Mouse (Mus musculus) neural tube, embryonic 12.5 days (tissue): Measurements from ENCODE around the gene Thap3. TPM values are rescaled to one million over a fixed set of nuclear protein-coding genes. Genes with fewer than 3 reads are reported as not detected.

Experiments
- ATAC-seq: fragments of 200-750 bp; cut with Nextera tagmentation; 2 replicates; pipeline ENCODE4 v1.8.0; 2017; ENCODE audit warnings: low read depth, mild to moderate bottlenecking, moderate TSS enrichment, moderate library complexity; ENCODE audit not compliant: low FRiP score
- H3K27ac ChIP-seq: fragments of 300-500 bp; sonication (generic); 2 replicates; pipeline ENCODE4 v1.5.1; 2016
- H3K27me3 ChIP-seq: fragments of 300-500 bp; sonication (generic); replicated peaks from 2 replicates; pipeline ENCODE4 v1.6.1; 2016; ENCODE audit warnings: mild to moderate bottlenecking
- H3K36me3 ChIP-seq: fragments of 300-500 bp; sonication (generic); 2 replicates; pipeline ENCODE4 v1.6.1; 2016; ENCODE audit warnings: mild to moderate bottlenecking
- H3K4me1 ChIP-seq: fragments of 300-500 bp; sonication (generic); 2 replicates; pipeline ENCODE4 v1.6.1; 2016
- H3K4me2 ChIP-seq: fragments of 300-500 bp; sonication (generic); replicated peaks from 2 replicates; pipeline ENCODE4 v1.6.1; 2016; ENCODE audit warnings: mild to moderate bottlenecking
- H3K4me3 ChIP-seq: fragments of 300-500 bp; sonication (generic); 2 replicates; pipeline ENCODE4 v1.5.1; 2016
- H3K9ac ChIP-seq: fragments of 300-500 bp; sonication (generic); 2 replicates; pipeline ENCODE4 v1.6.1; 2016; ENCODE audit warnings: mild to moderate bottlenecking
- H3K9me3 ChIP-seq: fragments of 300-500 bp; sonication (generic); 2 replicates; pipeline ENCODE4 v1.6.1; 2016; ENCODE audit warnings: mild to moderate bottlenecking
- WGBS: fragments of 180-500 bp; shearing (Covaris S2); methylation state at CpG from one replicate; pipeline ENCODE4 v1.1.7; 2016; 5-methylcytosine and 5-hydroxymethylcytosine counted together
- polyA plus RNA-seq: library from polyadenylated mRNA; unstranded; fragments of >200 nt; fragmentation: Nextera tagmentation; extraction: Ambion mirVana; gene quantifications from 2 replicates; pipeline ENCODE4 v1.2.1, GENCODE M21; 2016

Gene Thap3
- polyA plus RNA-seq, 1 experiment from 2014 or later = 32.2 TPM

DNA sequence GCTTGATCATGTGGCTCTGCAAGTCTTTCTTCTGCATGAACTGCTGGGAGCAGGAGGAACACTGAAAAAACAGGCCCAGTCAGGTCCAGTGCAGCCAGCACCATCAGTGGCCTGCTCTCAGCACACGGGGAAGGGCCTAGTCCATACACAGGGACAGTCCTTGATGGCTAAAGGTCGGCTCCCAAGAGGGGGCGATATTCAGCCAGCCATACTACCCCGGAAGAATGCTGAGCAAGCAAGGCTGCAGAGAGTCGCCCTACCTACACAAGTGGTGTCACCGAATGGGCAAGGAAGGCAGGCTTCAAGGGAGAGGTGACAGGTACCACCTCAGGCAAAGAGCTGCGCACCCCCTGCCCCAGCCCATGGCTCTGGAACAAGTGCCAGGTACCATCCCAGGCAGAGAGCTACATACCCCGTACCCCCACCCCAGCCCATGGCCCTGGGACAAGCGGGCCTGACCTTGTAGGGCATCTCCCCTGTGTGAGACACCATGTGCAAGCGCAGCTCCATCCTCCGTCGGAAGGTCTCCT lies 32.8 kb upstream of the Thap3 start:
- no peak for ATAC-seq
- peaks cover 63% of the 10 kb centered on the region for H3K36me3 ChIP-seq
- 82% methylated on average over 12 of the region's 12 CpGs for WGBS

DNA sequence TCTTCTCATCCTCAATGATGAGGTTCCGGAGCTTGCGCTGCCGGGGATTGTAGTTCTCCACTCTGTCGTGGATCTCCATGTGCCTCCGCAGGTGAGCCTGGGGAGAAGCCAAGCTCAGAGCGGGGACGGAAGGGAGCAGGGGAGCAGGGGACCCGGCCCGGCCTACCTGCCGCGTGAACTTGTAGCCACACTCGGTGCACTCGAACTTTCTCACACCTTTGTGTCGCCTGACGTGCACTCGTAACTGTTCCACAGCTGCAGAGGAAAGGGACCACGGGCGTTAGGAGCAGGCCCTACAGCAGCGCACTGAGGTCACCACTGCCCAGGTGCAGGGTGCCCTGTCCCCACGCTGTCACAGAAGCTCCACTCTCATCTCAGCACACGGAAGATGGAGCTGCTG lies 31.2 kb upstream of the Thap3 start:
- H3K27ac ChIP-seq = no peak overlapping the region
- H3K4me2 ChIP-seq = no peak overlapping the region
- H3K27me3 ChIP-seq = no peaks in the 10 kb centered on the region
- peaks cover 6% of the 10 kb centered on the region; the same call in 1 of the 2 replicates for H3K4me1 ChIP-seq
- WGBS = 92% methylated on average over 21 of the region's 21 CpGs
- peaks cover 71% of the 10 kb centered on the region for H3K36me3 ChIP-seq
- no peaks in the 10 kb centered on the region for H3K9me3 ChIP-seq
- H3K9ac ChIP-seq = no peak overlapping the region
- H3K4me3 ChIP-seq = no peak overlapping the region
- ATAC-seq = no peak

More for the DNA sequence above, 32.8 kb upstream of the Thap3 start:
- no peak overlapping the region for H3K9ac ChIP-seq
- H3K27ac ChIP-seq = no peak overlapping the region
- H3K4me2 ChIP-seq = no peak overlapping the region
- H3K4me1 ChIP-seq = peaks cover 22% of the 10 kb centered on the region
- H3K27me3 ChIP-seq = no peaks in the 10 kb centered on the region
- no peaks in the 10 kb centered on the region for H3K9me3 ChIP-seq
- no peak overlapping the region for H3K4me3 ChIP-seq

DNA sequence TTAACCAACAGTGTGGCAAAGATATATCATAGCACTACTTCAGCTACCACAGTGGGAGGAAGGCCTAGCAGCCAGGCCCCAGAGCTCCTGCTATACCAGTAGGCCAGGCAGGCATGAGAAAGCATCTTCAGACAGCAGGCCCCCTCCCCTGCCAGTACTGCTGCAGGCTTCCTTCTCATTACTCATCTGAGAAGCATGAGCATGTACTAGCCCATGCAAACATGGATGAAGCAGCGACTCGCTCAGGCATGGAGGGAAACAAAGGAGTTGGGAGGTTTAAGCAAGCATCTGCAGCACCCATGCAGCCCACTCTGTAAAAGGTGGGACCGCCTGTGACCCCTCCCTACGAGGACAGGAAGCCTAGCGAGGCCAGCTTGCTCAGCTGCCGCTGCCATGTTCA lies 30.3 kb upstream of the Thap3 start:
- Histone ChIP-seq H3K36me3 (peaks cover 64% of the 10 kb centered on the region), H3K4me2 (no peak overlapping the region), H3K4me3 (no peak overlapping the region), H3K9ac (no peak overlapping the region), H3K9me3 (no peaks in the 10 kb centered on the region), H3K27ac (no peak overlapping the region), H3K4me1 (no peaks in the 10 kb centered on the region), H3K27me3 (no peaks in the 10 kb centered on the region)
- no peak for ATAC-seq
- 96% methylated on average over 6 of the region's 6 CpGs for WGBS

DNA sequence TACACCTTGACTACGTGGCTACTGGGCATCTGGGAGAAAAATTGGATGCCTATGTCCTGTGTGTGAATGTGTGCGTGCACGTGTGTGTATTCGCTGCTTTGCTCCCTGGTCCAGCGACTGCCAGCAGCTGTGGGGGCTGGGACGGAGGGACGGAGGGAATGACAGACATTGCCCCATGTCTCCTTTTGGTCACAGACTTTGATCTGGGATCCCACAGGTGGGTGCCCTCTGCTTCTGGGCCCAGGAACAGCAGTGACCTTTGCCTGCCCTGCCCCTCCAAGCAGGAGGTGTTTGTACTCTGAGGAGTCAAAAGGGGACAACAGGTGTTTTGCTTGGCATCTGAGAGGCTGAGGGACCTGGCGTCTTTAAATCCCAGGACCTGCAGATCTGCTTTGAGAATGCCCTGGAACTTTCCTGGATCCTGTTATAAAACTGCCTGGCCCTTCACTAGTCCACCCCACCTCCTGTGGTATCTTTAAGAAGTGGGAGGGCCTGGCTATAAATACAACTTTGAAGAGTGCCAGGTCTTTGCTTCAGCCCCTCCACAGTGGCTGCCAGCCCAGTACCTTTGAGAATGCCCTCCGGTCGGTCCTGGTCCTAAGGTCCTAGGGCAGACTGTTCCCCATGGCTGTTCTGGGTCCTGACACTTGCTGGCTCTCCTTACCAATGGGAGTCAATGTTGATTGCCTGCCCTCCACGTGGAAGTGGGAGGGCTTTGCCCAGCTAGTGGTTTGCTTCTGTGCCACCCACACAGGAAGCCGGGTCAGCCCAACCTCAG lies 24.4 kb upstream of the Thap3 start:
- H3K4me2 ChIP-seq = no peak overlapping the region
- no peak overlapping the region for H3K4me3 ChIP-seq
- H3K27ac ChIP-seq = no peak overlapping the region
- 83% methylated on average over 12 of the region's 12 CpGs for WGBS
- no peak for ATAC-seq
- peaks cover 13% of the 10 kb centered on the region for H3K36me3 ChIP-seq
- peaks cover 28% of the 10 kb centered on the region for H3K4me1 ChIP-seq
- H3K27me3 ChIP-seq = peaks cover 26% of the 10 kb centered on the region
- H3K9ac ChIP-seq = no peak overlapping the region
- no peaks in the 10 kb centered on the region for H3K9me3 ChIP-seq

DNA sequence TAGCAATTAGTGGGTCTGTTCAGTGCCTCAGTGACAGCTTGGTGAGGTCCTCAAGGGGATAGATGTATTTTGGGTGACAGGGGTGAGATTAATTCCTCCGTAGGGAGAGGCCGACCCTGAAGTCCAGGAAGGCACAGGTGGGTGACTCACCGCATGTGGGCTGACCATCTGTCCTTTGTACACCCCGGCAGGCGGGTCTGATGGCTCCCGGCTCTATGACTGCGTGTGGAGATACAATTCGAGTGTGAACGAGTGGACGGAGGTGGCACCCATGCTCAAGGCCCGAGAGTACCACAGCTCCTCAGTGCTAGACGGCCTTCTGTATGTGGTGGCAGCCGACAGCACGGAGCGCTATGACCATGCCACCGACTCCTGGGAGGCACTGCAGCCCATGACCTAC lies 23.3 kb upstream of the Thap3 start:
- H3K27me3 ChIP-seq = peaks cover 36% of the 10 kb centered on the region
- no peak overlapping the region for H3K4me2 ChIP-seq
- H3K4me1 ChIP-seq = peaks cover 39% of the 10 kb centered on the region
- no peak overlapping the region for H3K4me3 ChIP-seq
- H3K27ac ChIP-seq = no peak overlapping the region
- ATAC-seq = no peak
- no peak overlapping the region for H3K9ac ChIP-seq
- WGBS = 95% methylated on average over 16 of the region's 16 CpGs
- no peaks in the 10 kb centered on the region for H3K9me3 ChIP-seq
- peaks cover 11% of the 10 kb centered on the region for H3K36me3 ChIP-seq

DNA sequence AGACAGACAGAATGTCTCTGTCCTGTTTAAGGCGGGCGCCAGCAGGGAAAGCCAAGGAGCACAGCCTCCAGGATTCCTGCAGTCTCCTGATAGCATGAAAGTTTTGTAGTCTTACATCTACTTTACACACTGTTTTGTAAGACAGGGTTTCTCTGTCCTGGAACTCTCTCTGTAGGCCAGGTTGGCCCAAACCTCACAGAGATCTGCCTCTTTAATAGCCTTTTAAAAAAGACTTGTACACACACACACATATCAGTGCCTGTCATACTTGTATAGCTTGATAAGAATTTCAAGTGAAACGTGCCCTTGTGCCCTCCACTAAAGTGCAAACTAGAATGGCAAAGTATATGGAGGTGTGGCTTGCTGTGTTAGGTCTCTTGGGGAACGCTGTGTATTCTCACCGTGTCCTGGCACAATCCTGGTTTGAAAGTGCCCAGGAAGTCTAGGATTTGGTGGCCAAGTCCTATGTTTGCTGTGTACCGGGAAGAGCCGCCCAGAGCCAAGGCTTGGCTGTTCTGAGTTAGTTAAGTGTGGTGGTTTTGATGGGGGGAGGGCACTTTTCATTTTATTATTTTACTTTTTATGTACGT lies 22.5 kb upstream of the Thap3 start:
- Histone ChIP-seq H3K36me3 (peaks cover 11% of the 10 kb centered on the region; the same call in 1 of the 2 replicates), H3K4me3 (peak overlapping the region; percentile 72; the same call in 1 of the 2 replicates), H3K4me1 (peaks cover 40% of the 10 kb centered on the region), H3K27ac (no peak overlapping the region), H3K9ac (peak overlapping the region; percentile 29; the same call in 1 of the 2 replicates), H3K9me3 (no peaks in the 10 kb centered on the region), H3K4me2 (peak overlapping the region; percentile 100), H3K27me3 (peaks cover 45% of the 10 kb centered on the region)
- no peak for ATAC-seq
- 81% methylated on average over 8 of the region's 8 CpGs for WGBS

DNA sequence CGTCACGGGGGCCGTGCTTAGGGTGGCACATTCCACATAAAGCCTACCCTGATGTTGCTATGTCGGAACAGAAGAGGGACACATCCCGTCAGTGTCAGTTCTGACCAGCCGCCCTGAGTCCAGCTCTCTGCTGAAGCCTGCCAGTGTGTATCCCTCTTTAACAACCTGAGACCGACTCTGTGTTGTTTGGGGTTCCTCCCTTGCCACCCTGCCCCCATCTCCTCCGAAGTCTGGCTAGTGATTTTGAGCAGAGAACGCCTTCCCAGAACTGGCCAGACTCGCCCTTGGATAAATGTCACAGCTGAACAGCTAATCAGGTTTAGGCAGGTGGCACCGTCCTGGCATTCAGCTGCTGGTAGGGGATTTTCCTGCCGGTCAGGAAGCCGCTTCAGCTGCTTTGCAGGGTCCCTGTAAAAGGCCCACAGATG lies 21.9 kb upstream of the Thap3 start:
- peak overlapping the region; percentile 29; the same call in 1 of the 2 replicates for H3K9ac ChIP-seq
- 14% methylated on average over 13 of the region's 13 CpGs for whole genome bisulfite sequencing
- H3K4me2 ChIP-seq = peak overlapping the region; percentile 100
- peaks cover 45% of the 10 kb centered on the region for H3K27me3 ChIP-seq
- ATAC-seq = no peak
- no peaks in the 10 kb centered on the region for H3K9me3 ChIP-seq
- H3K4me1 ChIP-seq = peaks cover 40% of the 10 kb centered on the region
- H3K36me3 ChIP-seq = peaks cover 7% of the 10 kb centered on the region; the same call in 1 of the 2 replicates
- no peak overlapping the region for H3K27ac ChIP-seq
- peak overlapping the region; percentile 72 for H3K4me3 ChIP-seq

DNA sequence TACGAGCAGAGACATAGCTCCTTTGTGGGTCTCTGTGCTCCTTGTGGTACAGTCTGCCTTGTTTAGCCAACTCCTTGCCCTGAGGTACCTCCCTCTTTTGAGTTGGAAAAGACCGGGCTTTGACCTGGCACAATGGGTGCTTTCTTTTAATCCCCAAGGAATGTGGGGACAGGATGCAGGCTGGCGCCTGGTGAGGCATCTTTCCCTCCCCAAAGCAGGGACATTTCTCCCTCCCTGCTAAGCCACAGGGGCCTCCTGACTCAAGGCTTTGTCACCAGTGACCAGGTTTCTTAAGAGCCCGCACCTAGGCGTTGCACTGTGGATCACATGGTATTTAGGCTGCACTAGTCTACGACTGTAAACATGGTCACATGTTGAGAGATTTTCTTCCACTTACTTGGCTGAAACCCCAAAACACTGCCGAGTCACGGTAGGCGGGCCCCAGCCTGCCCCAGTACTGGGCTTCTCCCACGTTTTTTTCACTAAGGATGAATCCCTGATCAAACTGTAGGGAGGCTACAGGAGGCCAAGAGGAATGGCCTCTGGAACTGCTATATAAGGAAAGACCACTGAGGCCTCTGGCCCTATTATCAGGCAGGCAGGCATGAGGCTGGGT lies 21.4 kb upstream of the Thap3 start:
- H3K9ac ChIP-seq = no peak overlapping the region
- peak overlapping the region; percentile 100 for H3K4me2 ChIP-seq
- H3K4me1 ChIP-seq = peaks cover 40% of the 10 kb centered on the region
- H3K36me3 ChIP-seq = 0 out of 2 replicates have a peak, but pooled peaks cover 3% of the 10 kb centered on the region
- no peak for ATAC-seq
- H3K9me3 ChIP-seq = no peaks in the 10 kb centered on the region
- H3K27me3 ChIP-seq = peaks cover 45% of the 10 kb centered on the region
- 4% methylated on average over 10 of the region's 10 CpGs for WGBS
- H3K27ac ChIP-seq = no peak overlapping the region
- H3K4me3 ChIP-seq = peak overlapping the region; percentile 72

DNA sequence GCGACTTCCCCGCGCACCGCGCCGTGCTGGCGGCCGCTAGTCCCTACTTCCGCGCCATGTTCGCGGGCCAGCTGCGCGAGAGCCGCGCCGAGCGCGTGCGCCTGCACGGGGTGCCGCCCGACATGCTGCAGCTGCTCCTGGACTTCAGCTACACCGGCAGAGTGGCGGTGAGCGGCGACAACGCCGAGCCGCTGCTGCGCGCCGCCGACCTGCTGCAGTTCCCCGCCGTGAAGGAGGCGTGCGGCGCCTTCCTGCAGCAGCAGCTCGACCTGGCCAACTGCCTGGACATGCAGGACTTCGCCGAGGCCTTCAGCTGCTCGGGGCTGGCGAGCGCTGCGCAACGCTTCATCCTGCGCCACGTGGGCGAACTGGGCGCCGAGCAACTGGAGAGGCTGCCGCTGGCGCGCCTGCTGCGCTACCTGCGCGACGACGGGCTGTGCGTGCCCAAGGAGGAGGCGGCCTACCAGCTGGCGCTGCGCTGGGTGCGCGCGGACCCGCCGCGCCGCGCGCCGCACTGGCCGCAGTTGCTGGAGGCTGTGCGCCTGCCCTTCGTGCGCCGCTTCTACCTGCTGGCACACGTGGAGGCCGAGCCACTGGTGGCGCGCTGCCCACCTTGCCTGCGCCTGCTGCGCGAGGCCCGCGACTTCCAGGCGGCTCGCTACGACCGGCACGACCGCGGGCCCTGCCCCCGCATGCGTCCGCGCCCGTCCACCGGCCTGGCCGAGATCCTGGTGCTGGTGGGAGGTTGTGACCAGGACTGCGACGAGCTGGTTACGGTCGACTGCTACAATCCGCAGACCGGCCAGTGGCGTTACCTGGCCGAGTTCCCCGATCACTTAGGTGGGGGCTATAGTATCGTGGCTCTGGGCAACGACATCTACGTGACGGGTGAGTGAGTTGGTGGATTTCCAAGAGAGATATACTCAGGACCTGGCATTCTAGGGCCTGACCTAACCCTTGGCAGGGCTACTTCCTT lies 20.6 kb upstream of the Thap3 start:
- ATAC-seq = peak; percentile 61

DNA sequence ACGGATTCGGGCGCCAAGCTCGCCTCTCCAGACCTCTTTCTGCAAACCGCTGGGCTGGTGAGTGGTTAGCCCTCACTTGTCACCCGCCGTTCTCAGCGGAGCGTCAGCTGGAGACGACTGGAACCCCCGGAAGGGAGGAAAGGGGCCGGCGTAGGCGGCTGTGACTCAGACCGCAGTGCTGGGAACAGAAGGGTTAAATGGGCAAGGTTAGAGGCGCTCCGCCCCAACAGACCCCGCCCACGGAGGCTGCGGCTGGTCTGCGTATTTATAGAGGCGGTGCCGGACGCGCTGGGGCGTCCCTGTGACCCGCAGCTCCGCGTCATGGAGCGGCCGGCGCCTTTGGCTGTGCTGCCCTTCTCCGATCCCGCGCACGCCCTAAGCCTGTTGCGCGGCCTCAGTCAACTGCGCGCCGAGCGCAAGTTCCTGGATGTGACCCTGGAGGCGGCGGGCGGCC lies 19.9 kb upstream of the Thap3 start, which contains the start of gene Klhl21:
Gene Klhl21, plus strand, starts transcription at position 182 of the 454 bp plus-strand sequence.
- Histone ChIP-seq H3K36me3 (0 out of 2 replicates have a peak, but pooled peaks cover 3% of the 10 kb centered on the region), H3K9me3 (no peaks in the 10 kb centered on the region), H3K9ac (peak within 1 kb of the TSS; percentile 57), H3K4me2 (peak within 1 kb of the TSS; percentile 100), H3K4me3 (peak within 1 kb of the TSS; percentile 72), H3K27me3 (peaks cover 45% of the 10 kb centered on the region), H3K4me1 (peaks cover 40% of the 10 kb centered on the region), H3K27ac (0 out of 2 replicates have a peak within 1 kb of the TSS, but pooled peaks have one; percentile 16)
- peak; percentile 81 for ATAC-seq
- under 1% methylated on average over 45 of the region's 45 CpGs for WGBS

More for the DNA sequence above, 20.6 kb upstream of the Thap3 start:
- H3K27ac ChIP-seq = 0 out of 2 replicates have a peak overlapping the region, but pooled peaks have one; percentile 16
- H3K9ac ChIP-seq = peak overlapping the region; percentile 57
- 0 out of 2 replicates have a peak, but pooled peaks cover 3% of the 10 kb centered on the region for H3K36me3 ChIP-seq
- under 1% methylated on average over 115 of the region's 115 CpGs for WGBS
- H3K9me3 ChIP-seq = no peaks in the 10 kb centered on the region
- peak overlapping the region; percentile 72 for H3K4me3 ChIP-seq
- peaks cover 40% of the 10 kb centered on the region for H3K4me1 ChIP-seq
- H3K4me2 ChIP-seq = peak overlapping the region; percentile 100
- peaks cover 45% of the 10 kb centered on the region for H3K27me3 ChIP-seq

DNA sequence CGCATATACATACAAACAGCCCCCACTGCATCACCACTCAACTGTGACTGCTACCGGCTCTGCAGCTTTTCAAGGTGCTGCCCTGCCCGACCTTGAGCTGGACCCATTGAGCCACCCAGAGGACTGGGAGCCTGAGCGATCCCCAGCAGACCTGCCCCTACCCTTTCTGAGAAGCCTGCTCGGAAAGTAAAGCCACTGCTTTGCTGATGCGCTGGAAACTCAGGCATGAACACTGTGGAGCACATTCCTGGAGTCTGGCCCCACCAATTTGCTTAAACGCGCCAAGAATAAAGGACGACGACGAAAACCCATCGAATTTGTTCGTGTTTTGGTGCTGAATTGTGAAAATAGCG lies 19.3 kb upstream of the Thap3 start:
- H3K9ac ChIP-seq = no peak overlapping the region
- H3K4me3 ChIP-seq = peak overlapping the region; percentile 72
- H3K9me3 ChIP-seq = no peaks in the 10 kb centered on the region
- peaks cover 40% of the 10 kb centered on the region for H3K4me1 ChIP-seq
- H3K27me3 ChIP-seq = peaks cover 45% of the 10 kb centered on the region
- H3K27ac ChIP-seq = no peak overlapping the region
- no peak for ATAC-seq
- 0% methylated on average over 14 of the region's 14 CpGs for WGBS
- peak overlapping the region; percentile 100 for H3K4me2 ChIP-seq
- 0 out of 2 replicates have a peak, but pooled peaks cover 3% of the 10 kb centered on the region for H3K36me3 ChIP-seq
